8 mouse cellular contexts compared by ENCODE assay signal in genomic region chr17:72606251-72606650, GRCm38 (mm10). TPM values are rescaled to one million over a fixed set of nuclear protein-coding genes. Genes with fewer than 3 reads are reported as not detected.
DNase-seq lines count a peak whose midpoint lies in the region; TF ChIP-seq lines count a peak whose summit lies in the region.
"Had no signal": no experiment of that assay in that cellular context is flagged by ENCODE, and none has a peak within 500 bp of the region (broad histone marks: within the 10 kb centered on the region; RNA-seq: fewer than 3 reads in every experiment).

No protein-coding gene starts in this region.

- H3K79me2 ChIP-seq in MEL (ENCODE audit: control insufficient read depth, insufficient read depth, low read length, poor library complexity): no peaks in the 10 kb centered on the region

- no peak overlapping the region for H3K4me3 ChIP-seq in MEL (ENCODE audit: control insufficient read depth in 1 of 2, insufficient read depth in 1 of 2, low read depth in 2 of 2, low read length in 2 of 2)

- no peak overlapping the region for H3K27ac ChIP-seq in MEL (ENCODE audit: control insufficient read depth, low read depth, low read length)

- peak; percentile 64 for DNase-seq in MEL (ENCODE audit: low read depth, low spot score)
- DNase-seq in adrenal gland, adult 2 months: peak; percentile 58
- DNase-seq in embryo, embryonic 10 days (ENCODE audit: low spot score): peak; percentile 86
- DNase-seq in gastrocnemius, postnatal 4 days (ENCODE audit: low spot score in 2 of 2): peak; percentile 68 to 76
- DNase-seq in layer of hippocampus, adult 9-11 months: peak; percentile 81
- DNase-seq in lung, postnatal 4 days: peak; percentile 56 to 80
- DNase-seq in spleen, postnatal 14 days (ENCODE audit: low spot score in 2 of 2): peak; percentile 34 to 66

- H3K9me3 ChIP-seq in MEL (replicated peaks; ENCODE audit: insufficient read depth, low read length): no peaks in the 10 kb centered on the region

- H3K36me3 ChIP-seq in MEL (ENCODE audit: control insufficient read depth in 1 of 2, insufficient read depth in 2 of 2, low read length in 2 of 2): no peaks in the 10 kb centered on the region

- H3K9ac ChIP-seq in MEL (ENCODE audit: control insufficient read depth, low read depth, low read length, poor library complexity, severe bottlenecking): no peak overlapping the region

- TF ChIP-seq CTCF in MEL (IDR thresholded peaks at IDR 0.05 in 2 of 3, conservative IDR thresholded peaks at IDR 0.05 in 1 of 3; ENCODE audit: control insufficient read depth in 1 of 3, insufficient read depth in 1 of 3, low read depth in 2 of 3, low read length in 3 of 3, poor library complexity in 1 of 3, severe bottlenecking in 1 of 3): peak; percentile 55 to 78 (median 76)

- H3K4me1 ChIP-seq in MEL (ENCODE audit: control insufficient read depth in 1 of 2, insufficient read depth in 2 of 2, low read length in 2 of 2): no peaks in the 10 kb centered on the region

- TF ChIP-seq POLR2A in MEL (IDR thresholded peaks at IDR 0.05; ENCODE audit: control insufficient read depth in 1 of 2, insufficient read depth in 1 of 2, low read depth in 1 of 2, low read length in 2 of 2, poor library complexity in 1 of 2): no peak

- no peak for TF ChIP-seq EP300 in MEL (IDR thresholded peaks at IDR 0.05; ENCODE audit: low read depth in 1 of 2, low read length in 2 of 2)

- TF ChIP-seq RAD21 in MEL (IDR thresholded peaks at IDR 0.05; ENCODE audit: low read depth, low read length): peak; percentile 69

- H3K27me3 ChIP-seq in MEL (ENCODE audit: control insufficient read depth in 1 of 2, insufficient read depth in 2 of 2, low read length in 2 of 2): no peaks in the 10 kb centered on the region

TF ChIP-seq in MEL, 35 proteins besides CTCF, POLR2A, EP300 and RAD21:
- TF ChIP-seq E2F4 (IDR thresholded peaks at IDR 0.05; ENCODE audit: borderline replicate concordance, low read depth, low read length) (no peak), MEF2A (IDR thresholded peaks at IDR 0.05; ENCODE audit: extremely low read depth, insufficient replicate concordance, low read depth, low read length, poor library complexity, severe bottlenecking) (no peak), SMC3 (IDR thresholded peaks at IDR 0.05; ENCODE audit: low read depth, low read length) (peak; percentile 80), MAZ (IDR thresholded peaks at IDR 0.05; ENCODE audit: low read depth, low read length) (no peak), ZC3H11A (IDR thresholded peaks at IDR 0.05; ENCODE audit: low read depth, low read length) (peak; percentile 66), POLR2AphosphoS2 (IDR thresholded peaks at IDR 0.05; ENCODE audit: low read length) (no peak), TBP (IDR thresholded peaks at IDR 0.05; ENCODE audit: low read depth, low read length) (no peak), UBTF (IDR thresholded peaks at IDR 0.05; ENCODE audit: borderline replicate concordance, insufficient read depth, low read depth, low read length) (no peak), TAL1 (IDR thresholded peaks at IDR 0.05; ENCODE audit: low read length) (no peak), HCFC1 (IDR thresholded peaks at IDR 0.05; ENCODE audit: low read depth, low read length) (no peak), KAT2A (conservative IDR thresholded peaks at IDR 0.05; ENCODE audit: low read depth, low read length) (no peak), SIN3A (IDR thresholded peaks at IDR 0.05; ENCODE audit: low read length) (no peak), ETS1 (IDR thresholded peaks at IDR 0.05; ENCODE audit: low read depth, low read length) (no peak), GATA1 (IDR thresholded peaks at IDR 0.05; ENCODE audit: low read depth, low read length) (no peak)
TF ChIP-seq in MEL: peak in this region for 2.

RNA-seq across cellular contexts. Expression of gene Alk, which starts 1.8 kb away (rescaled TPM):
- not detected in 2 replicates for total RNA-seq in MEL (2012; rRNA removed)
- not detected for polyA plus RNA-seq in MEL (2012; ENCODE audit: insufficient read depth in 1 of 2, insufficient read length in 2 of 2, low read depth in 1 of 2, low replicate concordance in 2 of 2, missing spikeins in 1 of 2)
- total RNA-seq in adrenal gland, adult 2 months (2021): under 1 TPM; 0.06 to 0.07 TPM
- 0.01 and 0.02 TPM in 2 replicates for polyA plus RNA-seq in adrenal gland, adult 2 months (2012; rRNA removed)
- total RNA-seq in gastrocnemius, postnatal 4 days (2021): under 1 TPM; 0.37 to 0.47 TPM
- polyA plus RNA-seq: lung, embryonic 16.5 days had no signal
